Mouse (Mus musculus) heart, adult 2 months (tissue): Measurements from ENCODE around the gene Abhd4.

Source experiments
- CTCF ChIP-seq: fragments of 200-600 bp; IDR thresholded peaks from 2 replicates; pipeline ENCODE4 v1.8.1; 2022; ENCODE audit warnings: antibody characterized with exemption, mild to moderate bottlenecking, moderate library complexity
- POLR2A ChIP-seq: fragments of 200-500 bp; IDR thresholded peaks from 2 replicates; pipeline ENCODE4 v1.6.1; 2011; ENCODE audit warnings: mild to moderate bottlenecking, low read depth, low read length, control low read depth; ENCODE audit not compliant: insufficient read depth

- no peak for TF ChIP-seq CTCF
- no peak for TF ChIP-seq POLR2A
Observed at GRCm38 (mm10) chr14:54219849-54220248, 34.1 kb upstream of the Abhd4 start.
